Mouse (Mus musculus): Measurements from ENCODE around the gene Vwa3a. TPM values are rescaled to one million over a fixed set of nuclear protein-coding genes. Genes with fewer than 3 reads are reported as not detected.

Gene Vwa3a
- polyA plus RNA-seq (2014; fragmentation: Nextera tagmentation; extraction: Ambion mirVana): 0.06 and 0.28 TPM in 2 replicates

GRCm38 (mm10) chr7:120739018-120739417 lies at the start of gene Vwa3a:
TSS of gene Vwa3a (plus strand) at chr7:120739318.
- no peak within 1 kb of the TSS for H3K9ac ChIP-seq (ENCODE audit: low read depth, low read length)
- no peak within 1 kb of the TSS for H3K4me3 ChIP-seq (ENCODE audit: low read length)
- H3K9me3 ChIP-seq (ENCODE audit: control insufficient read depth, low read length): no peaks in the 10 kb centered on the region
- H3K4me1 ChIP-seq (ENCODE audit: control insufficient read depth, insufficient read depth, low read length): no peaks in the 10 kb centered on the region
- no peaks in the 10 kb centered on the region for H3K27me3 ChIP-seq (ENCODE audit: control insufficient read depth, insufficient read depth, low read length)
- no peak within 1 kb of the TSS for H3K4me2 ChIP-seq (replicated peaks; ENCODE audit: low read depth, low read length)
- H3K36me3 ChIP-seq (ENCODE audit: control insufficient read depth, insufficient read depth, low read length): 0 out of 2 replicates have a peak, but pooled peaks cover 2% of the 10 kb centered on the region
- H3K27ac ChIP-seq (ENCODE audit: low read depth, low read length): no peak within 1 kb of the TSS
- no peak for ATAC-seq (ENCODE audit: low FRiP score, low TSS enrichment)
- 78% methylated on average over 6 of the region's 6 CpGs for WGBS

- Histone ChIP-seq H3K36me3 (ENCODE audit: control insufficient read depth, insufficient read depth, low read length) (peaks cover 3% of the 10 kb centered on the region; the same call in 1 of the 2 replicates), H3K27ac (ENCODE audit: low read depth, low read length) (no peak overlapping the region), H3K27me3 (ENCODE audit: control insufficient read depth, insufficient read depth, low read length) (no peaks in the 10 kb centered on the region), H3K4me1 (ENCODE audit: control insufficient read depth, insufficient read depth, low read length) (no peaks in the 10 kb centered on the region), H3K9ac (ENCODE audit: low read depth, low read length) (no peak overlapping the region), H3K4me2 (replicated peaks; ENCODE audit: low read depth, low read length) (no peak overlapping the region), H3K9me3 (ENCODE audit: control insufficient read depth, low read length) (no peaks in the 10 kb centered on the region), H3K4me3 (ENCODE audit: low read length) (no peak overlapping the region)
- 77% methylated on average over 4 of the region's 4 CpGs for WGBS
- ATAC-seq (ENCODE audit: low FRiP score, low TSS enrichment): no peak
Observed at GRCm38 (mm10) chr7:120690634-120691033, 48.5 kb upstream of the Vwa3a start.

GRCm38 (mm10) chr7:120693831-120694375 lies 45.2 kb upstream of the Vwa3a start:
- H3K27me3 ChIP-seq (ENCODE audit: control insufficient read depth, insufficient read depth, low read length): no peaks in the 10 kb centered on the region
- 93% methylated on average over 5 of the region's 5 CpGs for WGBS
- no peaks in the 10 kb centered on the region for H3K4me1 ChIP-seq (ENCODE audit: control insufficient read depth, insufficient read depth, low read length)
- H3K9ac ChIP-seq (ENCODE audit: low read depth, low read length): no peak overlapping the region
- H3K36me3 ChIP-seq (ENCODE audit: control insufficient read depth, insufficient read depth, low read length): peaks cover 3% of the 10 kb centered on the region; the same call in 1 of the 2 replicates
- no peak overlapping the region for H3K4me3 ChIP-seq (ENCODE audit: low read length)
- H3K9me3 ChIP-seq (ENCODE audit: control insufficient read depth, low read length): no peaks in the 10 kb centered on the region
- no peak for ATAC-seq (ENCODE audit: low FRiP score, low TSS enrichment)
- H3K4me2 ChIP-seq (replicated peaks; ENCODE audit: low read depth, low read length): no peak overlapping the region
- H3K27ac ChIP-seq (ENCODE audit: low read depth, low read length): no peak overlapping the region

GRCm38 (mm10) chr7:120695196-120695595 lies 43.9 kb upstream of the Vwa3a start:
- Histone ChIP-seq H3K9ac (ENCODE audit: low read depth, low read length) (no peak overlapping the region), H3K4me1 (ENCODE audit: control insufficient read depth, insufficient read depth, low read length) (no peaks in the 10 kb centered on the region), H3K36me3 (ENCODE audit: control insufficient read depth, insufficient read depth, low read length) (peaks cover 3% of the 10 kb centered on the region; the same call in 1 of the 2 replicates), H3K27ac (ENCODE audit: low read depth, low read length) (no peak overlapping the region), H3K4me2 (replicated peaks; ENCODE audit: low read depth, low read length) (no peak overlapping the region), H3K27me3 (ENCODE audit: control insufficient read depth, insufficient read depth, low read length) (no peaks in the 10 kb centered on the region), H3K9me3 (ENCODE audit: control insufficient read depth, low read length) (no peaks in the 10 kb centered on the region), H3K4me3 (ENCODE audit: low read length) (no peak overlapping the region)
- no peak for ATAC-seq (ENCODE audit: low FRiP score, low TSS enrichment)
- 22% methylated on average over 6 of the region's 6 CpGs for WGBS

GRCm38 (mm10) chr7:120695641-120696040 lies 43.5 kb upstream of the Vwa3a start:
- Histone ChIP-seq H3K9me3 (ENCODE audit: control insufficient read depth, low read length) (no peaks in the 10 kb centered on the region), H3K27ac (ENCODE audit: low read depth, low read length) (no peak overlapping the region), H3K4me2 (replicated peaks; ENCODE audit: low read depth, low read length) (no peak overlapping the region), H3K36me3 (ENCODE audit: control insufficient read depth, insufficient read depth, low read length) (peaks cover 3% of the 10 kb centered on the region; the same call in 1 of the 2 replicates), H3K27me3 (ENCODE audit: control insufficient read depth, insufficient read depth, low read length) (no peaks in the 10 kb centered on the region), H3K4me1 (ENCODE audit: control insufficient read depth, insufficient read depth, low read length) (no peaks in the 10 kb centered on the region), H3K9ac (ENCODE audit: low read depth, low read length) (no peak overlapping the region), H3K4me3 (ENCODE audit: low read length) (no peak overlapping the region)
- no peak for ATAC-seq (ENCODE audit: low FRiP score, low TSS enrichment)
- WGBS: 95% methylated on average over 1 of the region's 1 CpGs

- no peak overlapping the region for H3K4me2 ChIP-seq (replicated peaks; ENCODE audit: low read depth, low read length)
- no peaks in the 10 kb centered on the region for H3K4me1 ChIP-seq (ENCODE audit: control insufficient read depth, insufficient read depth, low read length)
- H3K4me3 ChIP-seq (ENCODE audit: low read length): no peak overlapping the region
- ATAC-seq (ENCODE audit: low FRiP score, low TSS enrichment): no peak
- H3K36me3 ChIP-seq (ENCODE audit: control insufficient read depth, insufficient read depth, low read length): peaks cover 3% of the 10 kb centered on the region; the same call in 1 of the 2 replicates
- no peak overlapping the region for H3K27ac ChIP-seq (ENCODE audit: low read depth, low read length)
- no peaks in the 10 kb centered on the region for H3K9me3 ChIP-seq (ENCODE audit: control insufficient read depth, low read length)
- no peaks in the 10 kb centered on the region for H3K27me3 ChIP-seq (ENCODE audit: control insufficient read depth, insufficient read depth, low read length)
- H3K9ac ChIP-seq (ENCODE audit: low read depth, low read length): no peak overlapping the region
- WGBS: 83% methylated on average over 2 of the region's 2 CpGs
Observed at GRCm38 (mm10) chr7:120696331-120696730, 42.8 kb upstream of the Vwa3a start.

GRCm38 (mm10) chr7:120699586-120699985 lies 39.5 kb upstream of the Vwa3a start:
- Histone ChIP-seq H3K4me1 (ENCODE audit: control insufficient read depth, insufficient read depth, low read length) (no peaks in the 10 kb centered on the region), H3K27ac (ENCODE audit: low read depth, low read length) (no peak overlapping the region), H3K27me3 (ENCODE audit: control insufficient read depth, insufficient read depth, low read length) (no peaks in the 10 kb centered on the region), H3K36me3 (ENCODE audit: control insufficient read depth, insufficient read depth, low read length) (no peaks in the 10 kb centered on the region), H3K4me3 (ENCODE audit: low read length) (no peak overlapping the region), H3K9me3 (ENCODE audit: control insufficient read depth, low read length) (no peaks in the 10 kb centered on the region), H3K4me2 (replicated peaks; ENCODE audit: low read depth, low read length) (no peak overlapping the region), H3K9ac (ENCODE audit: low read depth, low read length) (no peak overlapping the region)
- ATAC-seq (ENCODE audit: low FRiP score, low TSS enrichment): no peak
- WGBS: 76% methylated on average over 6 of the region's 6 CpGs

- no peaks in the 10 kb centered on the region for H3K36me3 ChIP-seq (ENCODE audit: control insufficient read depth, insufficient read depth, low read length)
- H3K4me3 ChIP-seq (ENCODE audit: low read length): no peak overlapping the region
- H3K9me3 ChIP-seq (ENCODE audit: control insufficient read depth, low read length): no peaks in the 10 kb centered on the region
- H3K4me1 ChIP-seq (ENCODE audit: control insufficient read depth, insufficient read depth, low read length): no peaks in the 10 kb centered on the region
- no peak for ATAC-seq (ENCODE audit: low FRiP score, low TSS enrichment)
- no peak overlapping the region for H3K27ac ChIP-seq (ENCODE audit: low read depth, low read length)
- H3K27me3 ChIP-seq (ENCODE audit: control insufficient read depth, insufficient read depth, low read length): no peaks in the 10 kb centered on the region
- no peak overlapping the region for H3K9ac ChIP-seq (ENCODE audit: low read depth, low read length)
- no peak overlapping the region for H3K4me2 ChIP-seq (replicated peaks; ENCODE audit: low read depth, low read length)
- 75% methylated on average over 3 of the region's 3 CpGs for WGBS
Observed at GRCm38 (mm10) chr7:120703888-120704287, 35.2 kb upstream of the Vwa3a start.

- WGBS: 93% methylated on average over 2 of the region's 2 CpGs
- ATAC-seq (ENCODE audit: low FRiP score, low TSS enrichment): no peak
- Histone ChIP-seq H3K4me1 (ENCODE audit: control insufficient read depth, insufficient read depth, low read length) (no peaks in the 10 kb centered on the region), H3K36me3 (ENCODE audit: control insufficient read depth, insufficient read depth, low read length) (no peaks in the 10 kb centered on the region), H3K4me2 (replicated peaks; ENCODE audit: low read depth, low read length) (no peak overlapping the region), H3K4me3 (ENCODE audit: low read length) (no peak overlapping the region), H3K9me3 (ENCODE audit: control insufficient read depth, low read length) (no peaks in the 10 kb centered on the region), H3K27me3 (ENCODE audit: control insufficient read depth, insufficient read depth, low read length) (no peaks in the 10 kb centered on the region), H3K27ac (ENCODE audit: low read depth, low read length) (no peak overlapping the region), H3K9ac (ENCODE audit: low read depth, low read length) (no peak overlapping the region)
Observed at GRCm38 (mm10) chr7:120712071-120712470, 27.0 kb upstream of the Vwa3a start.
